Mouse (Mus musculus) right cerebral cortex, adult 18-20 months (tissue): ENCODE measurements around the gene Cct8l1.

Source experiments
- DNase-seq: peaks from one replicate; pipeline ENCODE4 v3.0.0; 2022; ENCODE audit warnings: mixed read lengths

The Cct8l1 gene

GRCm38 (mm10) chr5:25515767-25516166 lies at the start of gene Cct8l1:
Gene Cct8l1 (plus strand): TSS chr5:25516067.
- DNase-seq: no peak

GRCm38 (mm10) chr5:25472070-25472469 lies 43.8 kb upstream of the Cct8l1 start:
- no peak for DNase-seq

- DNase-seq: no peak
Measured at GRCm38 (mm10) chr5:25475789-25476188, 40.1 kb upstream of the Cct8l1 start.

GRCm38 (mm10) chr5:25478863-25479262 lies 37.0 kb upstream of the Cct8l1 start:
- DNase-seq: no peak

GRCm38 (mm10) chr5:25496652-25497051 lies 19.2 kb upstream of the Cct8l1 start:
- DNase-seq: no peak

GRCm38 (mm10) chr5:25497369-25497719 lies 18.5 kb upstream of the Cct8l1 start:
- DNase-seq: peak; percentile 4

GRCm38 (mm10) chr5:25497720-25498345 lies 18.0 kb upstream of the Cct8l1 start:
- peak; percentile 34 for DNase-seq

- peak; percentile 79 for DNase-seq
Measured at GRCm38 (mm10) chr5:25498346-25498820, 17.5 kb upstream of the Cct8l1 start, which contains the start of gene Kmt2c. Gene Kmt2c (minus strand): TSS chr5:25498783.

- DNase-seq: peak; percentile 80
Measured at GRCm38 (mm10) chr5:25498821-25499422, 16.9 kb upstream of the Cct8l1 start.

GRCm38 (mm10) chr5:25499423-25500398 lies 16.2 kb upstream of the Cct8l1 start:
- DNase-seq: peak; percentile 96

GRCm38 (mm10) chr5:25500686-25501085 lies 15.2 kb upstream of the Cct8l1 start:
- DNase-seq: no peak

- DNase-seq: no peak
Measured at GRCm38 (mm10) chr5:25506041-25506440, 9.8 kb upstream of the Cct8l1 start.

GRCm38 (mm10) chr5:25516301-25516895 lies 531 bp downstream of the Cct8l1 start:
- no peak for DNase-seq

- DNase-seq: no peak
Measured at GRCm38 (mm10) chr5:25517550-25517949, 1.7 kb downstream of the Cct8l1 start.

GRCm38 (mm10) chr5:25519820-25520219 lies 4.0 kb downstream of the Cct8l1 start:
- DNase-seq: no peak

GRCm38 (mm10) chr5:25521461-25521860 lies 5.6 kb downstream of the Cct8l1 start:
- no peak for DNase-seq

GRCm38 (mm10) chr5:25526116-25526515 lies 10.2 kb downstream of the Cct8l1 start:
- DNase-seq: no peak

- no peak for DNase-seq
Measured at GRCm38 (mm10) chr5:25526926-25527325, 11.1 kb downstream of the Cct8l1 start.

- DNase-seq: no peak
Measured at GRCm38 (mm10) chr5:25527971-25528370, 12.1 kb downstream of the Cct8l1 start.

GRCm38 (mm10) chr5:25528851-25529528 lies 13.1 kb downstream of the Cct8l1 start:
- DNase-seq: no peak

- DNase-seq: peak; percentile 100
Measured at GRCm38 (mm10) chr5:25529529-25530421, 13.9 kb downstream of the Cct8l1 start.
